Mouse (Mus musculus) forebrain, postnatal 0 days (tissue): ENCODE measurements around the gene Gm20715. TPM values are rescaled to one million over a fixed set of nuclear protein-coding genes. Genes with fewer than 3 reads are reported as not detected.

Source experiments
- ATAC-seq: fragments of 200-750 bp; cut with Nextera tagmentation; 2 replicates; pipeline ENCODE4 v1.8.0; 2017; ENCODE audit warnings: mild to moderate bottlenecking, moderate library complexity
- DNase-seq: peaks from one replicate; pipeline ENCODE4 v3.0.0-alpha.2; 2015
- H3K27ac ChIP-seq: fragments of 300-500 bp; sonication (generic); 2 replicates; pipeline ENCODE4 v1.5.1; 2014; ENCODE audit warnings: low read depth, mild to moderate bottlenecking, antibody characterized with exemption, low read length, moderate library complexity, mixed read lengths
- H3K27me3 ChIP-seq: fragments of 300-500 bp; sonication (generic); 2 replicates; pipeline ENCODE4 v1.6.1; 2014; ENCODE audit warnings: mild to moderate bottlenecking, low read length, mixed read lengths; ENCODE audit not compliant: insufficient read depth
- H3K36me3 ChIP-seq: fragments of 300-500 bp; sonication (generic); 2 replicates; pipeline ENCODE4 v1.6.1; 2014; ENCODE audit warnings: mild to moderate bottlenecking, moderate library complexity; ENCODE audit not compliant: insufficient read depth
- H3K4me1 ChIP-seq: fragments of 300-500 bp; sonication (generic); 2 replicates; pipeline ENCODE4 v1.6.1; 2014; ENCODE audit warnings: antibody characterized with exemption; ENCODE audit not compliant: insufficient read depth
- H3K4me2 ChIP-seq: fragments of 300-500 bp; sonication (generic); 2 replicates; pipeline ENCODE4 v1.6.1; 2014; ENCODE audit warnings: low read depth, mild to moderate bottlenecking, moderate library complexity
- H3K4me3 ChIP-seq: fragments of 300-500 bp; sonication (generic); 2 replicates; pipeline ENCODE4 v1.5.1; 2014; ENCODE audit warnings: low read depth, low read length, mixed read lengths
- H3K9ac ChIP-seq: fragments of 300-500 bp; sonication (generic); 2 replicates; pipeline ENCODE4 v1.6.1; 2014; ENCODE audit warnings: mild to moderate bottlenecking
- H3K9me3 ChIP-seq: fragments of 300-500 bp; sonication (generic); 2 replicates; pipeline ENCODE4 v1.6.1; 2016; ENCODE audit warnings: low read length
- CTCF ChIP-seq: sonication (generic); IDR thresholded peaks from 2 replicates; pipeline ENCODE4 v1.5.1; 2016; ENCODE audit warnings: antibody characterized with exemption, control low read depth, low read depth
- WGBS: fragments of 180-500 bp; shearing (Covaris S2); extraction: QIAGEN DNeasy Blood & Tissue Kit; methylation state at CpG from one replicate; pipeline ENCODE4 v1.1.7; 2014; 5-methylcytosine and 5-hydroxymethylcytosine counted together
- polyA plus RNA-seq: library from polyadenylated mRNA; unstranded; fragments of >200 nt; fragmentation: Nextera tagmentation; extraction: Ambion mirVana; gene quantifications from 2 replicates; pipeline ENCODE4 v1.2.1, GENCODE M21; 2015
- total RNA-seq: library from RNA; depleted of rRNA; stranded (reverse); fragments of >200 nt; gene quantifications from 2 replicates; pipeline ENCODE4 v1.2.3, GENCODE M21; 2014; rRNA removed

The Gm20715 gene
- total RNA-seq (0.24 and 0.54 TPM in 2 replicates), polyA plus RNA-seq (not detected in 2 replicates)

- H3K27me3 ChIP-seq: no peaks in the 10 kb centered on the region
- WGBS: 3% methylated on average over 17 of the region's 17 CpGs
- H3K27ac ChIP-seq: no peak within 1 kb of the TSS
- no peak within 1 kb of the TSS for H3K4me3 ChIP-seq
- H3K4me1 ChIP-seq: no peaks in the 10 kb centered on the region
- DNase-seq (peak; percentile 69), ATAC-seq (peak; percentile 45)
- H3K9ac ChIP-seq: no peak within 1 kb of the TSS
- TF ChIP-seq CTCF: no peak
- H3K4me2 ChIP-seq: no peak within 1 kb of the TSS
- no peaks in the 10 kb centered on the region for H3K36me3 ChIP-seq
- no peaks in the 10 kb centered on the region for H3K9me3 ChIP-seq
Measured at GRCm38 (mm10) chr7:6410043-6410442, at the start of gene Gm20715. Gene Gm20715 (plus strand): TSS chr7:6410277.

- DNase-seq (no peak), ATAC-seq (no peak)
- no peak overlapping the region for H3K9ac ChIP-seq
- TF ChIP-seq CTCF: no peak
- peaks cover 4% of the 10 kb centered on the region; the same call in 1 of the 2 replicates for H3K4me1 ChIP-seq
- H3K36me3 ChIP-seq: 0 out of 2 replicates have a peak, but pooled peaks cover 10% of the 10 kb centered on the region
- H3K27me3 ChIP-seq: no peaks in the 10 kb centered on the region
- H3K4me3 ChIP-seq: no peak overlapping the region
- H3K9me3 ChIP-seq: no peaks in the 10 kb centered on the region
- no peak overlapping the region for H3K4me2 ChIP-seq
- 15% methylated on average over 9 of the region's 9 CpGs for WGBS
- no peak overlapping the region for H3K27ac ChIP-seq
Measured at GRCm38 (mm10) chr7:6360477-6361060, 49.5 kb upstream of the Gm20715 start.

- Histone ChIP-seq H3K9ac (peak overlapping the region; percentile 74), H3K27me3 (no peaks in the 10 kb centered on the region), H3K27ac (peak overlapping the region; percentile 96), H3K4me1 (peaks cover 4% of the 10 kb centered on the region; the same call in 1 of the 2 replicates), H3K4me2 (peak overlapping the region; percentile 61), H3K9me3 (no peaks in the 10 kb centered on the region), H3K4me3 (peak overlapping the region; percentile 51), H3K36me3 (0 out of 2 replicates have a peak, but pooled peaks cover 5% of the 10 kb centered on the region)
- ATAC-seq (no peak), DNase-seq (no peak)
- WGBS: 20% methylated on average over 7 of the region's 7 CpGs
- TF ChIP-seq CTCF: no peak
Measured at GRCm38 (mm10) chr7:6361756-6362155, 48.3 kb upstream of the Gm20715 start.

GRCm38 (mm10) chr7:6362268-6363046, 47.6 kb upstream of the Gm20715 start:
- no peak for TF ChIP-seq CTCF
- Histone ChIP-seq H3K4me2 (peak overlapping the region; percentile 61), H3K4me3 (peak overlapping the region; percentile 51), H3K36me3 (0 out of 2 replicates have a peak, but pooled peaks cover 3% of the 10 kb centered on the region), H3K4me1 (peaks cover 4% of the 10 kb centered on the region; the same call in 1 of the 2 replicates), H3K9ac (peak overlapping the region; percentile 74), H3K27ac (peak overlapping the region; percentile 96), H3K9me3 (no peaks in the 10 kb centered on the region), H3K27me3 (no peaks in the 10 kb centered on the region)
- 2% methylated on average over 38 of the region's 38 CpGs for WGBS
- DNase-seq (peak; percentile 99), ATAC-seq (peak; percentile 90)

GRCm38 (mm10) chr7:6363047-6363488, 47.0 kb upstream of the Gm20715 start, which contains the start of gene Zfp78:
Gene Zfp78 (plus strand): TSS chr7:6363280.
- no peaks in the 10 kb centered on the region for H3K9me3 ChIP-seq
- WGBS: under 1% methylated on average over 23 of the region's 23 CpGs
- peak within 1 kb of the TSS; percentile 96 for H3K27ac ChIP-seq
- H3K4me3 ChIP-seq: peak within 1 kb of the TSS; percentile 51
- peaks cover 4% of the 10 kb centered on the region; the same call in 1 of the 2 replicates for H3K4me1 ChIP-seq
- peak within 1 kb of the TSS; percentile 74 for H3K9ac ChIP-seq
- H3K4me2 ChIP-seq: peak within 1 kb of the TSS; percentile 61
- peak; percentile 97 for DNase-seq
- 0 out of 2 replicates have a peak, but pooled peaks cover 2% of the 10 kb centered on the region for H3K36me3 ChIP-seq
- peak; percentile 60 for TF ChIP-seq CTCF
- H3K27me3 ChIP-seq: no peaks in the 10 kb centered on the region
- ATAC-seq: peak; percentile 85

- H3K27ac ChIP-seq: no peak overlapping the region
- no peak for ATAC-seq
- 79% methylated on average over 1 of the region's 1 CpGs for WGBS
- H3K27me3 ChIP-seq: no peaks in the 10 kb centered on the region
- no peak overlapping the region for H3K4me3 ChIP-seq
- no peak overlapping the region for H3K9ac ChIP-seq
- TF ChIP-seq CTCF: no peak
- H3K4me2 ChIP-seq: no peak overlapping the region
- no peaks in the 10 kb centered on the region for H3K36me3 ChIP-seq
- no peaks in the 10 kb centered on the region for H3K9me3 ChIP-seq
- no peak for DNase-seq
- peaks cover 4% of the 10 kb centered on the region; the same call in 1 of the 2 replicates for H3K4me1 ChIP-seq
Measured at GRCm38 (mm10) chr7:6364761-6365160, 45.3 kb upstream of the Gm20715 start.
